Comparison of ENCODE assay signal across 28 mouse cellular contexts in genomic region chr8:48531795-48532194, GRCm38 (mm10).
"Had no signal": no experiment of that assay in that cellular context is flagged by ENCODE, and none has a peak within 500 bp of the region (broad histone marks: within the 10 kb centered on the region; RNA-seq: fewer than 3 reads in every experiment).

No protein-coding gene starts in this region.

- H3K27ac ChIP-seq: embryonic facial prominence, embryonic 10.5 days; embryonic facial prominence, embryonic 12.5 days; embryonic facial prominence, embryonic 13.5 days; embryonic facial prominence, embryonic 15.5 days; forebrain, embryonic 10.5 days; forebrain, embryonic 12.5 days; forebrain, embryonic 13.5 days; forebrain, embryonic 15.5 days; gastrocnemius, adult 2 months; heart, adult 2 months had no signal

- H3K4me3 ChIP-seq: embryonic facial prominence, embryonic 10.5 days; embryonic facial prominence, embryonic 12.5 days; embryonic facial prominence, embryonic 13.5 days; embryonic facial prominence, embryonic 15.5 days; erythroblast, embryonic 14.5 days; forebrain, embryonic 10.5 days; forebrain, embryonic 12.5 days; forebrain, embryonic 13.5 days; forebrain, embryonic 15.5 days; gastrocnemius, adult 2 months; heart, adult 2 months had no signal

- H3K4me2 ChIP-seq: embryonic facial prominence, embryonic 12.5 days; embryonic facial prominence, embryonic 13.5 days; embryonic facial prominence, embryonic 15.5 days; forebrain, embryonic 12.5 days; forebrain, embryonic 13.5 days; forebrain, embryonic 15.5 days had no signal

- ATAC-seq: forebrain, embryonic 13.5 days; forebrain, embryonic 14.5 days; forebrain, embryonic 15.5 days; forebrain, embryonic 16.5 days had no signal

- H3K27me3 ChIP-seq: embryonic facial prominence, embryonic 12.5 days; embryonic facial prominence, embryonic 13.5 days; embryonic facial prominence, embryonic 15.5 days; forebrain, embryonic 12.5 days; forebrain, embryonic 13.5 days; forebrain, embryonic 15.5 days had no signal

- H3K9ac ChIP-seq: embryonic facial prominence, embryonic 12.5 days; embryonic facial prominence, embryonic 13.5 days; embryonic facial prominence, embryonic 15.5 days; forebrain, embryonic 12.5 days; forebrain, embryonic 13.5 days; forebrain, embryonic 15.5 days; forebrain, postnatal 0 days had no signal

- H3K4me1 ChIP-seq: embryonic facial prominence, embryonic 10.5 days; embryonic facial prominence, embryonic 15.5 days; forebrain, embryonic 12.5 days; forebrain, embryonic 13.5 days; forebrain, embryonic 15.5 days had no signal

- H3K36me3 ChIP-seq: forebrain, embryonic 15.5 days had no signal

- DNase-seq: cerebellum, adult 8-10 months; cerebellum, adult 9-10 months; cerebellum, adult 9-11 months; cerebellum, postnatal 10 days; cerebellum, postnatal 14 days; cerebellum, postnatal 25 days; cerebellum, postnatal 36 days; embryo, embryonic 11 days; forebrain, postnatal 0 days; gastrocnemius, adult 2 months; gastrocnemius, postnatal 10 days; gastrocnemius, postnatal 14 days; gastrocnemius, postnatal 25 days; gastrocnemius, postnatal 36 days; heart, adult 11 months; heart, adult 18-20 months; heart, adult 2 months had no signal

- H3K9me3 ChIP-seq: embryonic facial prominence, embryonic 10.5 days; embryonic facial prominence, embryonic 12.5 days; embryonic facial prominence, embryonic 13.5 days; embryonic facial prominence, embryonic 15.5 days; forebrain, embryonic 10.5 days; forebrain, embryonic 12.5 days; forebrain, embryonic 13.5 days; forebrain, embryonic 15.5 days had no signal
